Mouse (Mus musculus) heart, adult 2 months (tissue): ENCODE results near the gene Runx2. TPM values are rescaled to one million over a fixed set of nuclear protein-coding genes. Genes with fewer than 3 reads are reported as not detected.

ENCODE experiments used
- DNase-seq, 2 experiments: peaks; one replicate each; pipeline ENCODE4 v3.0.0; 2021
- H3K27ac ChIP-seq: fragments of 200-600 bp; 2 replicates; pipeline ENCODE4 v1.8.1; 2022
- H3K27me3 ChIP-seq: fragments of 200-500 bp; 2 replicates; pipeline ENCODE4 v1.6.1; 2012; ENCODE audit warnings: mild to moderate bottlenecking, low read length, inconsistent platforms, mixed read lengths; ENCODE audit not compliant: control insufficient read depth, insufficient read depth
- H3K36me3 ChIP-seq: fragments of 200-500 bp; 2 replicates; pipeline ENCODE4 v1.6.1; 2012; ENCODE audit warnings: low read length, inconsistent platforms; ENCODE audit not compliant: control insufficient read depth, insufficient read depth
- H3K4me1 ChIP-seq: fragments of 200-500 bp; 2 replicates; pipeline ENCODE4 v1.6.1; 2011; ENCODE audit warnings: low read length; ENCODE audit not compliant: control insufficient read depth, insufficient read depth
- H3K4me3 ChIP-seq: fragments of 200-600 bp; 2 replicates; pipeline ENCODE4 v1.8.1; 2022
- H3K79me2 ChIP-seq: fragments of 200-500 bp; replicated peaks from 2 replicates; pipeline ENCODE4 v1.6.1; 2012; ENCODE audit warnings: mild to moderate bottlenecking, inconsistent platforms, low read length, moderate library complexity, mixed read lengths; ENCODE audit not compliant: control insufficient read depth, insufficient read depth
- H3K9ac ChIP-seq: fragments of 200-500 bp; 2 replicates; pipeline ENCODE4 v1.6.1; 2012; ENCODE audit warnings: low read depth, mild to moderate bottlenecking, control low read depth, inconsistent platforms, low read length, mixed read lengths
- CTCF ChIP-seq: fragments of 200-600 bp; IDR thresholded peaks from 2 replicates; pipeline ENCODE4 v1.8.1; 2022; ENCODE audit warnings: antibody characterized with exemption, mild to moderate bottlenecking, moderate library complexity
- EP300 ChIP-seq: fragments of 200-500 bp; IDR thresholded peaks from 2 replicates; pipeline ENCODE4 v1.6.1; 2011; ENCODE audit warnings: low read depth, low read length, control low read depth; ENCODE audit not compliant: insufficient read depth
- POLR2A ChIP-seq: fragments of 200-500 bp; IDR thresholded peaks from 2 replicates; pipeline ENCODE4 v1.6.1; 2011; ENCODE audit warnings: mild to moderate bottlenecking, low read depth, low read length, control low read depth; ENCODE audit not compliant: insufficient read depth
- WGBS: fragments of 180-500 bp; shearing (Covaris S2); methylation state at CpG from one replicate; pipeline ENCODE4 v1.1.7; 2018; 5-methylcytosine and 5-hydroxymethylcytosine counted together
- intact Hi-C: fragments of 180-260 bp; cut with DNase I; formaldehyde crosslinking; loops from one replicate; pipeline ENCODE4 v1.15.1; 2025
- polyA plus RNA-seq: library from polyadenylated mRNA; depleted of rRNA; stranded (reverse); fragments of >200 nt; gene quantifications from 2 replicates; pipeline ENCODE4 v1.2.3, GENCODE M21; 2012
- total RNA-seq, 2 experiments: library from RNA; stranded (reverse); gene quantifications; 2 replicates each; pipeline ENCODE4 v1.2.3; 2021

Runx2 gene
- total and polyA plus RNA-seq, 3 experiments: 0.41 to 0.76 (median 0.57) TPM

DNA sequence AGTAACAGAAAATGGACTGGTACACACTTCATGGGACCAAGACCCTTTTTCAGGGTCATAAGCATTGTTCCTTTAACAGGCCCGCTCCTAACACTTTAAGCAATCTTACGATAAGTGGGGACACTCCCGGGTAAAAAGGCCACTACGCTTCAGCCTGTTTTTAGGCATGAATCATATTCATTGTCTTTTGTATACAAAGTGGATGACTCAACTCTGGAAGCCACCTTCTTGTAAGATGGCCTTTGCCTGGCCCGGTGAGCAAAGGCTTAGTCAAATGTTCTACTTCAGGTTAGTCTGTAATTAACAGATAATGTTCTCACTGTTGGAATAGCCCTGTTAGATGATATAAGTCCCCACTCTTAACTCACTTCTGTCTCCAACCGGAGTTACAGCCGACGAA is 338.7 kb downstream of the Runx2 start:
- no peaks in the 10 kb centered on the region for H3K27me3 ChIP-seq
- no peaks in the 10 kb centered on the region for H3K79me2 ChIP-seq
- no peak overlapping the region for H3K9ac ChIP-seq
- TF ChIP-seq CTCF (no peak), POLR2A (no peak), EP300 (no peak)
- intact Hi-C loops: no loop called here
- H3K4me1 ChIP-seq: no peaks in the 10 kb centered on the region
- WGBS: 88% methylated on average over 8 of the region's 8 CpGs
- H3K4me3 ChIP-seq: no peak overlapping the region
- no peak overlapping the region for H3K27ac ChIP-seq
- DNase-seq: no peak
- no peaks in the 10 kb centered on the region for H3K36me3 ChIP-seq

DNA sequence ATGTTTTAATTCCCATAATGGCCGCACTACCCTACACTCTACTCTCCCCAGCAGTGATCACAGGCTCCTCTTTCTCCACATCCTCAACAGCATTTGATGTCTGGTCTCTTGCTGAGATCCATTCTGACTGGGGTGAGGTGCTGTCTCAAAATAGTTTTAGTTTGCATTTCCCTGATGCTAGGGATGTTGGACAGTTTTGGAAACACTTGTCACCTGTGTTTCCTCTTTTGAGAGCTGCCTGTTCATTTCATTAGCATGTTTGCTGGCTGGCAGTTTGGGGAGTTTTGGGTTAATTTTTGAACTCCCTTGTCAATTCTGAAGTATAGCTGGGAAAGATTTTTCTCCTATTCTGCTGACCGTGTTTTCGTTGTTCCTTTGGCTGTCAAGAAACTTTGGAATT is 340.3 kb downstream of the Runx2 start:
- no peak overlapping the region for H3K27ac ChIP-seq
- no peak overlapping the region for H3K4me3 ChIP-seq
- H3K36me3 ChIP-seq: no peaks in the 10 kb centered on the region
- DNase-seq: no peak
- no peaks in the 10 kb centered on the region for H3K27me3 ChIP-seq
- H3K4me1 ChIP-seq: no peaks in the 10 kb centered on the region
- intact Hi-C loops: no loop called here
- no peaks in the 10 kb centered on the region for H3K79me2 ChIP-seq
- WGBS: 69% methylated on average over 3 of the region's 3 CpGs
- TF ChIP-seq CTCF (no peak), EP300 (no peak), POLR2A (no peak)
- H3K9ac ChIP-seq: no peak overlapping the region

DNA sequence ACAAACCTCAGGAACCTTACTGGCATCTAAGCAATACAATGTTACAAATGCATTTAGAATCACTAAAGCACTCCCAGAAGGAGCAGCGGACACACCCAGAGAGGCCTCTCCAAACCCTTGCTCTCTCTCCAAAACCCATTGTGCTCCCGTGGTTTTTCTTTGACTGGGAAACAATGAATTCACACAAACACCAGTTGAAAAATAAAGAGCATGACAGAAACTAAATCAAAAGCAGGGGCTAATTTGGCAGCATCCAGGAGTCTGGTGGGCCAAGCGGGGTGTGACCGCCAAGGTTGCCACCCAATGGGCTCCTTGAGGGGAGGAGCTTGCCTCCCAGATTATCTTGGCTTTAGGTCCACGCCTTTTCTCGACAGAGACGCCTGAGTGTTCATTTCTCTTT is 341.9 kb downstream of the Runx2 start:
- Histone ChIP-seq H3K79me2 (no peaks in the 10 kb centered on the region), H3K27me3 (no peaks in the 10 kb centered on the region), H3K4me1 (no peaks in the 10 kb centered on the region), H3K36me3 (no peaks in the 10 kb centered on the region), H3K9ac (no peak overlapping the region), H3K4me3 (no peak overlapping the region), H3K27ac (no peak overlapping the region)
- no peak for DNase-seq
- intact Hi-C loops: no loop called here
- TF ChIP-seq EP300: no peak
- 87% methylated on average over 7 of the region's 7 CpGs for WGBS

DNA sequence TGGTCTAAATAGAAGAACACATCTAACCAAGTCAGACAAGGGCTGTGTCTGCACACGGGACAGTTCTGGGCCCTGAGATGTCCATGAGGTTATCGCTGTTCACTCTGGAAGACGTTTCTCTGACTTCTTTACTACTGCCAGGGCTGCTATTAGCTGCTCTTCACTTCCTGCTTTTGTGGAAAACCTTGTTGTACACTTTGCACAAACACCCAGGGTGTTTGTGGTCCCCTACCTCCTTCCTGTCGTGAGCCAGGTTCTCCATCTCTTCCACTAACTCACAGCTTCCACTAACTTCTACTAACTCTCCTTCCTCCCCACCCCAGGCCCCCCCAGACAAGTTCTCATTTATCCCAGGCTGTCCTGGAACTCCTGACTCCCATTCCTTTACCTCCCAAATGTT is 350.9 kb downstream of the Runx2 start:
- H3K27ac ChIP-seq: no peak overlapping the region

DNA sequence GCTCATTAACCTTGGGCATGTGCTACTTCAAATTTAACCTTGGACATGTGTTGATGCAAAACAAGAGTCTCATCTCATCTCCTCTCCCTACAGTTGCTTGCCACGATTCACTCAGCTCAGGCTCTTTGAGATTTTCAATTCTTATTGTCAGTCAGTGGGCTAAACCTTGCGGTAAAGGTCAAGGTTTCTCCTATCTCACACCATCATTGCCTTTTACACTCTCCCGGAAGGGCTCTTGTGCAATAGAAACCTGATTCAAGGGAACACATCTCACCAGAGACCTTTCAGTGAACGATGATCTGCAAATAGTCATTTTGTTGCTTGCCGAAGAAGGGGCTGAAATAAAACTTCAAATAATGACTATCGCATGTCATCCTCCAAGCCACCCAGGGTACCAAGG is 354.4 kb downstream of the Runx2 start:
- DNase-seq: no peak
- intact Hi-C loops: no loop called here
- no peak overlapping the region for H3K27ac ChIP-seq
- H3K27me3 ChIP-seq: peaks cover 1% of the 10 kb centered on the region; the same call in 1 of the 2 replicates
- H3K4me1 ChIP-seq: no peaks in the 10 kb centered on the region; the same call in 1 of the 2 replicates
- TF ChIP-seq CTCF (no peak), POLR2A (no peak), EP300 (no peak)
- no peak overlapping the region for H3K9ac ChIP-seq
- no peak overlapping the region for H3K4me3 ChIP-seq
- 89% methylated on average over 6 of the region's 6 CpGs for WGBS
- no peaks in the 10 kb centered on the region for H3K36me3 ChIP-seq
- no peaks in the 10 kb centered on the region for H3K79me2 ChIP-seq

More for the DNA sequence above, 350.9 kb downstream of the Runx2 start:
- Histone ChIP-seq H3K36me3 (no peaks in the 10 kb centered on the region), H3K27me3 (peaks cover 1% of the 10 kb centered on the region; the same call in 1 of the 2 replicates), H3K9ac (no peak overlapping the region), H3K4me3 (no peak overlapping the region), H3K4me1 (no peaks in the 10 kb centered on the region), H3K79me2 (no peaks in the 10 kb centered on the region)
- TF ChIP-seq EP300 (no peak), POLR2A (no peak), CTCF (no peak)
- WGBS: 44% methylated on average over 4 of the region's 4 CpGs
- no peak for DNase-seq
- intact Hi-C loops: no loop called here

DNA sequence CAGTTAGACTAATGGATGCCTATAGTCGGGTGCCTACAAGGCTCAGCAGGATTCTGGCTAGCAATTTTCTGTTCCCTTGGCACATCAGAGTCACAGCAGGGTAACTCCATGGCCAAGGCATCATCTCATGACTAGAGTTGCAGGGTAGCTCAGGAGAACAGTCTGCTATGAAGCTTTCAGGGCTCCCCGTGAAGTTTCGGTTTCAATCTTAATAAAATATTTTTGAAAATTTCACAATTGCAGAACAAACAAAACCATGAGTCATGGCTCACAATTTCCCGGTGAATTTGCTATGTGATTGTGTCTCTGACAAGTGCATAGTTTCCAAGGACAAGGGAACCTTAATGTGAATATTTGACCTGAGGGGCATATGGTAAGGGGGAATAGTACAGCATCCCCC is 355.6 kb downstream of the Runx2 start:
- TF ChIP-seq CTCF: no peak
- no peak for TF ChIP-seq EP300
- TF ChIP-seq POLR2A: no peak
- intact Hi-C loops: loop anchor here (5.0 to 10.0 kb wide), 2 partner anchors 276 to 913 kb away; no protein-coding TSS in a partner anchor
- Histone ChIP-seq H3K36me3 (no peaks in the 10 kb centered on the region), H3K9ac (no peak overlapping the region), H3K4me1 (no peaks in the 10 kb centered on the region; the same call in 1 of the 2 replicates), H3K4me3 (no peak overlapping the region), H3K79me2 (no peaks in the 10 kb centered on the region), H3K27me3 (no peaks in the 10 kb centered on the region; the same call in 1 of the 2 replicates), H3K27ac (no peak overlapping the region)
- WGBS: 82% methylated on average over 4 of the region's 4 CpGs
- no peak for DNase-seq
